Mouse (Mus musculus): Measurements from ENCODE around the gene M1ap. TPM values are rescaled to one million over a fixed set of nuclear protein-coding genes. Genes with fewer than 3 reads are reported as not detected.

Gene M1ap
- not detected for total RNA-seq (2021)
- long read RNA-seq, experiment 1, partial matches to known transcripts, result 0 of 1 reads
- long read RNA-seq, experiment 1, other reads (novel, unspliced or antisense), result 1 of 1 reads
- long read RNA-seq, experiment 2, result 0 reads

DNA sequence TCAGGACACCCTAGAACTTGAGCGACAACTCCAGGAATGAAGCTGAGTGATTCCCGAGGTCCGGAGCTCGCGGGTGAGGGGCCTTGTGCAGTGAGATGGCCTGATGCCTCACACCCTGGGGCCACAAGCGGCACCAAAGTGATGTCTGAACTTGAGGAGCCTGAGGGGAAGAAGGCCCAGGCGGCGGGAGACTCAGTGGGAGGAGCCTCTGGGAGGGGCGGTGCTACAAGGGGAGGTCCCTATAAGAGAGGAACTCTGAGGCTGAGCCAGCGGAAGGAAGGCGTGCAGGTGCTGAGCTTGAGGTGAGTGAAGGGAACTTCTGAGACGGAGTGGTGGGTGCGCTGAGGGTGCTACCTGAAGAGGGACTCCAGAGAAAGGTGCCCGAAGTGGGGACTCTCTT, at the start of gene M1ap:
TSS of gene M1ap (plus strand) at position 252 of the 400 bp plus-strand sequence.
- DNase-seq (ENCODE audit: low spot score in 2 of 2), result no peak

DNA sequence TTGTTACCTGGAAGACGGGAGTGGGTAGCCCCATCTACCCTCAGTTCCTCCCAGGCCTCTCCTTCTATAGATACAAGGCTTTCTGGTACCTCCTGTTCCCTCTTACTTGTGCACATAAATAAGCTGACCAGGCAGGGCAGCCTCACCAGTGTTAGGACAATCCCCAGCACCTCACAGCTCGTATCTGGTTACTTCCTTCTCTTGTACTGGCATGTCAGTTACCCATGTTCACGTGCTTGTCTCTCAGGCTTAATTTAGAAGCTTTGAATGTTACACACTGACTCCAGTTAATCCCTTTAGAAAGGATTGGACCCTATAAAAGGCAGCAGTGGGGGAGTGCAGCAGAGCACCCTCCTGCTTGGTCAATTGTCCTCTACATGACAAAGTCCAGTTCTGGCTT, 49.4 kb upstream of the M1ap start:
- no peak for DNase-seq (ENCODE audit: low spot score in 2 of 2)

DNA sequence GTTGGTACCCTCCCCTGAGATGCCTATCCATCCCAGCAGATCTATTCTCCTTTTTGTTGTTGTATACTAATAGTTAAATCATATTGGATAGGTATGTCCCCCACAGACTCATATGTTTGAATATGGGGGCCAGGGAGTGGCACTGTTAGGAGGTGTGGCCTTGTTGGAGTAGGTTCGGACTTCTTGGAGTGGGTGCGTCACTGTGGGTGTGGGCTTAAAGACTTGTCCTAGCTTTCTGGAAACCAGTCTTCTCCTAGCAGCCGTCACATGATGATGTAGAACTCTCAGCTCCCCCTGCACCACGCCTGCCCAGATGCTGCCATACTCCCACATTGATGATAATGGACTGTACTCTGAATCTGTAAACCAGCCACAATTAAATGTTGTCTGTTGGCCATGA, 48.5 kb upstream of the M1ap start:
- no peak for DNase-seq (ENCODE audit: low spot score in 2 of 2)

DNA sequence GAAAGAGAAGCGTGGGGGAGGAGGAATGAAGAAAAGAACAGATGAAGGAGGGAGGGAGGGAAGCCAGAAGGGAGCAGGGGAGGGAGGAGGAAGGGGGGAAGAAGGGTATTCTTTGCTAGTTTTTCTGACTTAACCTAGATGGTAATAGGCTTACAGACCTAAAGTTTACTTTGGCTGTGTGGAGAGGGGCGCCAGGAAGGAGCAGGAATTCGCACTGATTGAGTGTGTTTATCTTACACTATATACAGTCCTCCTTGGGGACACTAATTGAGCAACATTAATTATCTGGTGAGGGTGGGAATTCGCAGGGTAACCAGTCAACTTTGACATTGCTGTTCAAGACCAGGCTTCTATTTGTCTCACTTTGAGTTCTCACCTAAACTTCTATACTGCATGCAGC, 48.0 kb upstream of the M1ap start:
- no peak for DNase-seq (ENCODE audit: low spot score in 2 of 2)

DNA sequence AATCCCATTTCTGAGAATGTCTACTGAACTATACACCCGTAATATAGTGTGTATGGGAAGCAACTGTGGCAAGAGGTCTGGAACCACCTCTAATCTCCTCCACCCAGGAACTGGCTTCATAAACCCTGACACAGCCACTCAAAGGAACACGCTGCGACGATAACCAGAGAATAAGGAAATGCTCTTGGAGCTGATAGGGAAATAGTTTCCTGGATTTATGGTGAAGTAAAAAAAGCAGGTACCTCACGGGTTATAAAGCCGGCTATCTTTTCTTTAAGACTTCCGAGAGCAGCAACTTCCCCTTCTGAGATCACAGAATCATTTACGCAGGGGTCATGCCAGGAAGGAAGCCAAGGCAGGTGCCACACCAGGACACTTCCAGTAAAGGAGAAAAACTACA, 44.1 kb upstream of the M1ap start:
- DNase-seq (ENCODE audit: low spot score in 2 of 2), result no peak

DNA sequence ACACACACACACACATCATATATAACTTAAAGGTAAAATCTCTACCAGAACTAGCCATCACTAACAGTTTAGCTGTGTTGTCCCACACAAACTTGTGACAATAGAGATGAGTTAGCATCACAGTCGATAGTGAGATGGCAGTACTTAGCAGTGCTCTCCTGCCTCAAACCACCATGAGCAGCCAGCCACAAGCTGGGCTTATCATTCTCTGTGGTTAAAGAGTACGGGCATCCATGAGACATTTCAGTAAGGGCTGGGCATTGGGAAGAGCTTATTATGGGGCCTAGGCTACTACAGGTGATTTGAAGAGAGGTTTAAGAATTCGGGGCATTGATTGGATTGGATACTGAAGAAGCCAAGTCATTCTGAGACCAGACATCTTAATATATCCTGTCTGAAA, 39.7 kb upstream of the M1ap start:
- no peak for DNase-seq (ENCODE audit: low spot score in 2 of 2)

DNA sequence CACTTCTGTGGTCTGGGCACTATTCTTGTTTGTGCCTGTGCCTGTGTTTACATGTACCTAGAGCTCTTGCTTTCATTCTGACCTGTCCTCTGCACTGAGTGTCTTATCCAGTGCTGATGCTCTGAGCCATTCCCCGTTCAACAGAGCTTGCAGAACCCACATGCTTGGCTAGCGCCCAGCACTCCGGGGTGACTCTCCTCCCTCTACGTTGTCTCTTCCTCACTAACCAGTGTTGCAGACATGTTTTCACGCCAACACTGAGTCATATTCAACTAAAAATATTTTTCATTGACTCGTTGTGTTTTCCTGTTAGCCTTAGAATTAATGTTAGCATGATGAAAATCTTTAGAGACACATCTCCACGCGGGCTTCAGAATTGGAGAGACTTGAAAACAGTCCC, 38.7 kb upstream of the M1ap start:
- peak; percentile 43 to 46 for DNase-seq (ENCODE audit: low spot score in 2 of 2)

DNA sequence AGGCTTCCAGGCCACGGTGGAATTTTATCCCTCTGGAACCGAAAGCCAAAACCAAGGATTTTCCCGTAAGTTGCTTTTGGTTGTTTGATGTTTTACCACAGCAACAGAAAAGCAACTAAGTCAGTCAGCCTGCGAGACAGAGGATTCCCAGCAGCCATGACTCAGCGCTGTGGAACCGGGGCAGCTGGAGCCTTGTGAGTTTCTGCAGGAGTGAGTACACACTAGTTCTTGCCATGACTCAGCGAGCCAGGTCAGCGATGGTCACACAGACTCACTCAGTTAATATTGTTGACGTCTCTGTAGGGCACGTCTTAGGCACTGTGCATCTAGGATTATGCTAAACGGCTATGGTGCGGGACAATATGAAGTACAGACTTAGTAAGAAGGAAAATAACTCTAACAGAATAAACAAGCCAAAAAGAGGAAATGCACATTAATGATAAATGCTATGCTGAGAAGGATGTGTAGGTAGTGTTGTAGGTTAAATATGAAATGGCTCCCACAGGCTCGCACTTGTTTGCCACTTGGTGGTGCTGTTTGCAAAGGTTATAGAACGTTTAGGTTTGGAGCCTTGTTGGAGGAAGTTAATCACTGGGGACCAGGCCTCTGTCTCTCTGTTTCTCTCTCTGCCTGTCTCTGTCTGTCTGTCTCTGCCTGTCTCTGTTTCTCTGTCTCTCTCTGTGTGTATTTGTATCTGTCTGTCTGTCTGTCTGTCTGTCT, 37.4 kb upstream of the M1ap start:
- DNase-seq (ENCODE audit: low spot score in 2 of 2), result peak; percentile 58 to 70

DNA sequence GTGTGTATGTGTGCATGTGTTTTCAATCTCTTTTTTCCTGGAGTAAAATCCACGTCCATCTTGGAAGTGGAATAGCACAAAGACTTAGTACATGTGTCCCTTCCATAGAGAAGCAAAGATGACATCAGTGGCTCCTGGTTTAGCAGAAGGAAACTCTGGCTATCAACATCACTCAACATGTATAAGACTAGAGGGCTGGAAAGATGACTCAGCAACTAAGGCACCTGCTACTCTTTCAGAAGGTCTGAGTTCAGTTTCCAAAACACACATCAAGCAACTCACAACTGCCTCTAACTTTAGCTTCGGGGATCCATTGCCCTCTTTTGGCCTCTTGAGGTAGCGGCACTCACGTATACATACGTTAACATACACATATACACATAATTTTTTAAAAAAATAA, 35.4 kb upstream of the M1ap start:
- DNase-seq (ENCODE audit: low spot score in 2 of 2), result no peak

DNA sequence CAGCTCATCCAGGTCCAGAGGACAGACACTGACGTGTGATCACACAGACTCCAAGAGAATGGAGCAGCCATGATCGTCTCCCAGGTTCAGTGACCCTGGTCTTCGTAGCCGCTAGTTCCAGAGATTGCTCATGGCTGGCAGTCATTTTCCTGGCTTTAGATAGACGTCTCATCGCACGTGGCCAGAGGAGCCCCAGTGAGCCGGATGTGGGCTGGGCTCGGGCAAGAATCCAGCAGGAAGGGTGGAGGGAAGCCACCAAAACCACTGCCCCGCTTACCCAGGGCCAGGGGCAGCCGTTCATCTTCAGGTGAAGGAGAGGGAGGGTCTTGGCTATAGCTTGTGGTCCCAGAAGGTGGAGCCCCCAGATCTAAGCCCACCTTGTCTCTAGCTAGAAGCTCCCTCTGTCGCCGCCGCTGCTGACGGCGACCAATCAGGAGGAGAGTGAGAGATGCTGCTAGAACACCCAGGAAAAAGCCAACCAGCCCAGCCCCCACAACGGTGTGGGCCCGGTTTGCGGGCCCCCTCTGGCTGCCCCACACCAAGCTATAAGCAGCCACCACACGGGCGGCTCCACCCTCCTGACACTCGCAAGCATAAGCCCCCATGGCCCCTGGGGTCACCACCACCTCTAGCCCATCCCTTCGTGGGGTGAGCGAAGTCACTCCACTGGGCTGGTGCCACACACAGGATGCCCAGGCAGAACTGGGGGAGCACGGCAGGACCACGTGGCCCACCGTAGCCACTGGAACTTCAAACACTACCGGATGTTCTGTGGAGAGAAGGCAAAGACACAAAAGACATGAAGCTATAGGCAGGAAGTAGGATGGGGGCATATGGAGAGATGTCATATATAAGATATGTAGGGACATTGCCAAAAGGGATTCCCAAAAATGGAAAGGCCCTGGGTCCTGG, 33.1 kb upstream of the M1ap start:
- no peak for DNase-seq (ENCODE audit: low spot score in 2 of 2)

DNA sequence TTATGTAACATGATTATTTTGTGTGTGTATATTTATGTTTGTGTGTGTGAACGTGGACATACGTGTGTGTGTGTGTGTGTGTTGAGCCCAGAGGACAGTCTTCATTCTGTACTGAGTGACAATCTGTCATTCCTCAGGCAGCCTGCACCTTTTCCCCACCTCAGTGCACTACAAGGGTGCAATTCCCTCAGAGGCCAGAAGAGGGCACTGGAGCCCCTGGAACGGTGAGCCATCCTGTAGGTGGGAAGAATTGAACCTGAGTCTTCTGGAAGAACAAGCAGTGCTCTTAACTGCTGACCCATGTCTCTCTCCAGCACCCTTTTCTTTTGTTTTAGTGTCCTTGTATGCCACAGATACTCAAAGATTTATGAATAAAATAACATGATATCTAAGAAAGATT, 30.8 kb upstream of the M1ap start:
- DNase-seq (ENCODE audit: low spot score in 2 of 2), result peak; percentile 53 to 75

DNA sequence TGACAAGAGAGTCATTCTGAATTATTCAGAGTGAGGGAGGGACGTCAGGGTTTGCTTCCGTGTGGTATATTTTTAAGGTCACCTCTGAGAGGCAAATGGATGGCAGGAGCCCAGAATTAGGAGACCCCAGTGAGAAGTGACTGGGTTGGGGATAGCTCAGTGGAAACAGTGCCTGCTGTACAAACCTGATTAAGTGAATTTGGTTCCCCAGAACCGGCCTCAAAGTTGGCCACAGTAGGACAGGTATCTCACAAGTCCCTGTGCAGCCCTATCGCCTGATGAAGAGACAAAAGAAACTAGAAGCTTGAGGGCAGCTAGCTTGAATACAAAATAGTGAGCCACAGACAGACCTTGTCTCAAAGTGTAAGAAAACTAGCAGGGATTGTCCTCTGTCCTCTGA, 30.2 kb upstream of the M1ap start:
- no peak for DNase-seq (ENCODE audit: low spot score in 2 of 2)

DNA sequence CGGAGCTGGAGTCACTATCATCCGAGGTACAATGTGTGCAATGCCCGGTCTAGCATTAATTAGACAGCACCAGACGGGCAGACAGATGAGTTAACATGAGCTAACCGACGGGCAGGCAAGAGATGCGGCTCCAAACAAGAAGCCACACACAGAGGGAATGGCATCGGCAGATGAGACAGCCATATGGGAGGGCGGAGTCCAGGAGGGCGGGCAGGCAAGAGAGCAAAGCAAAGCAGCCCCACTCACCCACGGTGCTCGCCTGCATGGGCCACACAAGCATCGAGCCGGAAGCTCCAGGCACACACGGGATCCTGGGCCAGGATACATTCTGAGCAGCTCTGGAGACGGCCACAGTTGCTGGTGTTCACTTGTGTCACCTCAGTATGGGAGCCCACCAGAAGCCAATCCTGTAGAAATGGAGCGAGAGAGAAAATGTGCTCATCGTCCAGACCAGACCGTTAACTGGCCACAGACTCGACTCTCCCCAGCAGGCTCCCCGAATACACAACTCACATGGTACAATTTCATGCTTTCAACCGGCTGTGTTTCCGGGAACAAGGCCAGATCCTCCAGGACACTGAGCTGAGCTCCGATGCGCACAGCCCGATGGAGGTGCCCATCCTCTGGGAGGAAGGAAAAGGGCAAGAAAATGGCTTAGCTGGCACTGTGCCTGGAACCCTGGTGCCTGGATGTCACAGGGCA, 29.5 kb upstream of the M1ap start:
- DNase-seq (ENCODE audit: low spot score in 2 of 2), result peak; percentile 47 to 72

DNA sequence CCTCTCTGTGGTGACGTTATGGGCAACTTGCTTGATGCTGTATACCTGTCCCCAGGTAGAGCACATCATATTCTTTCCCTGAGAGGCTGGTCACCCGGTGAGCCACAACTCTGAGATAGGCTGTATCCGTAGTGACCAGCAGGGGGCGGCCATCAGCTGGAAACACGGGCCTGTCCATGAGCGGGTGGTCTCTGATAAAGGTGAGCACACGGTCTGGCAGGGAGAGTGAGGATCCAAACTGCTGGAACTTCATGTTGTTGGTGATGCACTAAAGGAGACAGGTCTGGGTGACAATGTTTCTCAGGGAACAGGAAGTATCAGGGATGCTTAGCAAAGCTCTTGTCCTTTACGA, 28.9 kb upstream of the M1ap start:
- DNase-seq (ENCODE audit: low spot score in 2 of 2), result peak; percentile 56 to 69

DNA sequence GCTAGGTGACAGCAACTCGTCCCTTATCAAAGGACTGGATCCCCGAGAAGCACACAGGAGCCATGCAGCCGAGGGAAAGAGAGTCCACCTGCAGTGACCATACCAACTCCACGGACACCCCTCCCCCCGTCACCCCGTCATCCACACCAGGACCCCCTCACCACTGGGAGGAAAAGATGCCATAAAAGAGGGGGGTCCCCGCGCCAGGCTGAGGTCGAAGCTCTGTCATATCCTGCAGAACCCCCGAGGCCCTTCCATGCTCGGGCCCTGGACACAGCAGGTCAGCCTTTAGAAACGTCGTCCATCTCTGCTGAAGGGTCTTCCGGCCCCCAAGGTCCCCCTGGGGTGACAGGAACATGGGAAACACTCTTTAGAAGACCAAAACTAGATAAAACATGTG, 28.3 kb upstream of the M1ap start:
- no peak for DNase-seq (ENCODE audit: low spot score in 2 of 2)

DNA sequence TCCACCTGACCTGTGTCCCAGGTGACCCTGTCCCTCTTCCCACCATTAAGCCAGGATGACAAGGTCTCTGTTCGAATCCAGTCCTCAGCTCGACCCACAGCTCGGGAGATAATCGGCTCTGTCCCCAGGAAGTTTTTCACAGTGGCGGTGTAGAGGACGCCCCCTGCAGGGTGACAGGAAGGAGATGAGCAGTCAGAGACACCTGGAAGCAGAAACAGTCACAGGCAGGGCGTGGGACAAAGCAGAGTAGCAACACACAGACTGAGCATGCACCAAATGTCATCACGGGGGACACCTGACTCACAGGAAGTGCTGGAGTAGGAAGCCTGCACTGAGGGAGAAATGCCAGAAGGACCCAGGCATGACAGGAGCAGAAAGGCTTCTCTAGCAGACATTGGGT, 27.2 kb upstream of the M1ap start:
- no peak for DNase-seq (ENCODE audit: low spot score in 2 of 2)

DNA sequence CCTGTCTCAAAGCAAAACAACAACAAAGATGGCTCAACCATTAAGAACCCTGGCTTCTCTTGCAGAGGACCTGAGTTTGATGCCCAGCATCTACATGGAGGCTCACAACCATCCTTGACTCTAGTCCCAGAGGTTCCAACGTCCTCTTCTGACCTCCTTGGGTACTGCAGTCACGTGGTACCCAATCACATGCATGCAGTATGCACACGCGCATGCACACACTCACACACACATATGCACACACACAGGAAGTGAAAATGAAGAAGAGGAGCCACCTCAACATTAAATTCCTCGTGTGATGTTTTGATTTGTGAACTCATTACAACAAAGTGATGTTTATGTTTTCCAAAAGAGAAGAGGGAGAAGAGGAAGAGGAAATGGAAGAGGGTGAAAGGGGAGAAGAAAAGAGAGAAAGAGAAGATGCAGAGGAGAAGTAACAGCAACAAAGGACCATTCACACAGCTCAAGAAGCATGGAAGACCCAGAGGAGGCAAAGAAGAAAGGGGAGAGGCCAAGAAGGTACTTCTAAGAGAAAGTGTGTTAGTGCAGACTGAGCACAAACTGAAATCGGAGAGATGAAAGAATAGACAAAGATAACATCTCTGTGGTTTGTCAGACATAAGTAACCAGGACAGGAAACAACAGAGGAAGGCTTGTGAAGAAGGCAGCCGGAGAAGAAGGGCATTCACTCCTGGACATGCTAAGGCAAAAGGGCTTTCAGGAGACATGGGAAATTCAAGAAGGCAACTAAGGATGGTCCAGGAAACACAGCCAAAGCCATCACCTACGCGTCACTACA, 25.1 kb upstream of the M1ap start:
- DNase-seq (ENCODE audit: low spot score in 2 of 2), result no peak

DNA sequence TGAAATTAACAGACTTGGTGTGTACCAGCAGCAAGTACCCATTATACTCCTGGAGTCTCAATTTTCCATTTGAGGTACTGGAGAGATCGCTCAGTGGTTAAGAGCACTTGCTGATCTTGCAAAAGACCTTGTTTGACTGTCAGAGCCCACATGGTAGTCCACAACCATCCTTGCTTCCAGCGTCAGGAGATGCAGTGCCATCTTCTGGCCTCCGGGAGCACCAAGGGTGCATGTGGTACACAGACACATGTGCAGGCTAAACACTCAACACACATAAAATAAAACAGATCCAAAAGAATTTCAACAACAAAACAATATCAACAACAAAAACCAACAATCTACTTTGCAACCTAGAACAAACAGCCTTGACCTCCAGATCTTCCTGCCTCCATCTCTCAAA, 21.7 kb upstream of the M1ap start:
- no peak for DNase-seq (ENCODE audit: low spot score in 2 of 2)

DNA sequence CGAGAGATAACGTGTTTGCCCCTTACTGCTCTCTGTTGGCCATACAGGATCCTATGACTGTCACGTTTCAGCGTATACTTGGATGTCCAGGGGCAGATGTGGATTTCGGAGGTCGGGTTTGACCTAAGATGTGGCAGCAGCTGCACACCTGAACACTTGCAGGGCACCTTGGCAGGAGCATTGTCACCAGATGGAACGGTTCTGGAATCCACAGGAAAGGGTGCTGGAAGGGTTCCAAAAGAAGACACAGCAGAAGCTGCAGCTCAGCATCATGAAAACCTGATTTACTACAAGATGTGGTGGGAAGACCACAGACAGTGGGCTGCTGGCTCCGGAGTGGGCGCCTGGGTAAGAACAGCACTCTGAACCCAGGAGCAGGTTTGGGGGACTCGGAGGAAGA, 20.6 kb upstream of the M1ap start:
- DNase-seq (ENCODE audit: low spot score in 2 of 2), result no peak

DNA sequence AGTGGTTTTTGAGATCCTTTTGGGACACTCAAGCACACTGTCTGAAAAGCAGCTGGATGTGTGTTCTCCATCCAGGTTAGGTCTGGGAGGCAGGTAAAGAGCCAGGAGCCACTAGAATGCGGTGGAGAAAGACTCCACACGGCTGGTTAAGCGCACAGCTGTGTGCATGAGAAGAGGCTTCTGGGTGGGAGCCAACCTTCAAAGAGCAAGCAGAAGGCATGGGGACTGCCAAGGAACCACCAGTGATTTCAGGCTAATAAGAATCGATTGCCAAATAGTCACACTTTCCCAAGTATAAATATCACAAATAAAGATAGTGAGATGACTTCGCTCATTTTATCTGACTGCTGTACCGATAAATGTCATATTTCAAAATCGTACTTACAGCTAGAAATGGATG, 20.2 kb upstream of the M1ap start:
- DNase-seq (ENCODE audit: low spot score in 2 of 2), result no peak

DNA sequence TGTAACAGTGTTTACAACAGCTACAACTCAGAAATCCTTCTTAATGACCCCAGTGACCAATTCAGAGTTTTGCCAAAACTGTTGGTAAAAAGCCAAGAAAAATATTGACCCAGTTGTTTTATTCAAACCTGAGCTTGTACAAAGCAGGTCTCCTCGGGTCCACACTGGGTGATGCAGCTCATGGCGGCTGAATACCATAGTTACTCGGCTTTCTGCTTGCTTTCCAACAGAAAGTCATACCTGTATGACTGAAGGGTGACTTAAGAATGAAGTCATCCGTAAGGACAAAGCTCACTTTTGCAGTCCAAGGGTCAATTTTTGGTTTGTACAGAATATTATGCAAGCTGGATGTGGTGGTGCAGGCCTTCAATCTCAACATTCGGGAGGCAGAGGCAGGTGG, 19.1 kb upstream of the M1ap start:
- DNase-seq (ENCODE audit: low spot score in 2 of 2), result no peak
